Mouse (Mus musculus) subcutaneous adipose tissue, adult 2 months (tissue): ENCODE measurements around the gene Fancf. TPM values are rescaled to one million over a fixed set of nuclear protein-coding genes. Genes with fewer than 3 reads are reported as not detected.

Experiments
- polyA plus RNA-seq: library from polyadenylated mRNA; depleted of rRNA; stranded (reverse); fragments of >200 nt; gene quantifications from 2 replicates; pipeline ENCODE4 v1.2.3, GENCODE M21; 2012; ENCODE audit warnings: low replicate concordance; rRNA removed

The Fancf gene
- polyA plus RNA-seq, result 2.6 and 12.5 TPM in 2 replicates

GRCm38 (mm10) chr7:51862097-51862492 lies at the start of gene Fancf:
TSS of gene Fancf (minus strand) at chr7:51862267.

GRCm38 (mm10) chr7:51861250-51862096 lies 594 bp downstream of the Fancf start, which contains the start of gene Gas2:
TSS of gene Gas2 (plus strand) at chr7:51862015.

Other genes with a start within 250 kb of the Fancf start
- not detected in 2 replicates for gene Slc17a6, start 240.3 kb downstream of the Fancf start, polyA plus RNA-seq
- gene Gas2, start 252 bp downstream of the Fancf start, polyA plus RNA-seq, result 2.6 and 4.6 TPM in 2 replicates
- 4.1 and 6.4 TPM in 2 replicates for gene Svip, start 143.8 kb upstream of the Fancf start, polyA plus RNA-seq
- not detected in 2 replicates for gene 1700015G11Rik, start 153.5 kb upstream of the Fancf start, polyA plus RNA-seq